Mouse (Mus musculus) liver, embryonic 14.5 days (tissue): Measurements from ENCODE around the gene Fam222b. TPM values are rescaled to one million over a fixed set of nuclear protein-coding genes. Genes with fewer than 3 reads are reported as not detected.

Source experiments
- ATAC-seq: fragments of 200-750 bp; cut with Nextera tagmentation; 2 replicates; pipeline ENCODE4 v1.8.0; 2017; ENCODE audit warnings: moderate number of reproducible peaks, mild to moderate bottlenecking, moderate library complexity; ENCODE audit not compliant: insufficient read depth
- DNase-seq, 3 experiments: peaks; one replicate each; pipeline ENCODE4 v3.0.0-alpha.2; 2012 to 2013; ENCODE audit warnings: low read depth in 3 of 3, low spot score in 3 of 3
- H3K27ac ChIP-seq: fragments of 300-500 bp; sonication (generic); 2 replicates; pipeline ENCODE4 v1.5.1; 2014; ENCODE audit warnings: moderate library complexity, mild to moderate bottlenecking, control low read depth, inconsistent platforms
- H3K27me3 ChIP-seq: fragments of 300-500 bp; sonication (generic); 2 replicates; pipeline ENCODE4 v1.6.1; 2014; ENCODE audit warnings: mild to moderate bottlenecking, low read length, moderate library complexity; ENCODE audit not compliant: control insufficient read depth, insufficient read depth
- H3K36me3 ChIP-seq: fragments of 300-500 bp; sonication (generic); replicated peaks from 2 replicates; pipeline ENCODE4 v1.6.1; 2014; ENCODE audit warnings: low read depth; ENCODE audit not compliant: control insufficient read depth, insufficient read depth
- H3K4me1 ChIP-seq, 2 experiments: fragments of 200-500 bp in 1 of 2; fragments of 300-500 bp in 1 of 2; sonication (generic) in 1 of 2; replicated peaks; 2 replicates each; pipeline ENCODE4 v1.6.1; 2012 to 2014; ENCODE audit warnings: antibody characterized with exemption in 1 of 2, inconsistent platforms in 1 of 2, low read length in 1 of 2; ENCODE audit not compliant: control insufficient read depth in 2 of 2, insufficient read depth in 2 of 2
- H3K4me2 ChIP-seq: fragments of 300-500 bp; sonication (generic); 2 replicates; pipeline ENCODE4 v1.6.1; 2014; ENCODE audit warnings: low read depth, mild to moderate bottlenecking, control low read depth, moderate library complexity
- H3K4me3 ChIP-seq, 2 experiments: fragments of 200-500 bp in 1 of 2; fragments of 300-500 bp in 1 of 2; sonication (generic) in 1 of 2; 2 replicates each; pipeline ENCODE4 v1.5.1; 2012 to 2014; ENCODE audit warnings: low read depth in 2 of 2, low read length in 2 of 2, mild to moderate bottlenecking in 2 of 2, control low read depth in 1 of 2, inconsistent platforms in 1 of 2, moderate library complexity in 1 of 2; ENCODE audit not compliant: insufficient read depth in 1 of 2
- H3K9ac ChIP-seq: fragments of 300-500 bp; sonication (generic); replicated peaks from 2 replicates; pipeline ENCODE4 v1.6.1; 2014; ENCODE audit warnings: mild to moderate bottlenecking, control low read depth, moderate library complexity
- H3K9me3 ChIP-seq: fragments of 300-500 bp; sonication (generic); 2 replicates; pipeline ENCODE4 v1.6.1; 2016; ENCODE audit warnings: low read length, mixed read lengths; ENCODE audit not compliant: control insufficient read depth
- CTCF ChIP-seq: IDR thresholded peaks from 2 replicates; pipeline ENCODE4 v1.5.1; 2016; ENCODE audit warnings: antibody characterized with exemption, low read depth, control low read depth
- EP300 ChIP-seq: IDR thresholded peaks from 2 replicates; pipeline ENCODE4 v1.6.1; 2016; ENCODE audit warnings: antibody characterized with exemption, low read depth
- WGBS: fragments of 180-500 bp; shearing (Covaris S2); extraction: QIAGEN DNeasy Blood & Tissue Kit; methylation state at CpG from one replicate; pipeline ENCODE4 v1.1.7; 2014; ENCODE audit not compliant: insufficient replicate concordance; 5-methylcytosine and 5-hydroxymethylcytosine counted together
- polyA plus RNA-seq, 2 experiments: library from polyadenylated mRNA; depleted of rRNA in 1 of 2; stranded (reverse) in 1 of 2; unstranded in 1 of 2; fragments of >200 nt; fragmentation: Nextera tagmentation in 1 of 2; extraction: Ambion mirVana in 1 of 2; gene quantifications; 2 replicates each; pipeline versions ENCODE4 v1.2.1 to v1.2.3; 2012 to 2014

The Fam222b gene
- polyA plus RNA-seq, 2 experiments = 2.5 to 3.8 TPM

DNA sequence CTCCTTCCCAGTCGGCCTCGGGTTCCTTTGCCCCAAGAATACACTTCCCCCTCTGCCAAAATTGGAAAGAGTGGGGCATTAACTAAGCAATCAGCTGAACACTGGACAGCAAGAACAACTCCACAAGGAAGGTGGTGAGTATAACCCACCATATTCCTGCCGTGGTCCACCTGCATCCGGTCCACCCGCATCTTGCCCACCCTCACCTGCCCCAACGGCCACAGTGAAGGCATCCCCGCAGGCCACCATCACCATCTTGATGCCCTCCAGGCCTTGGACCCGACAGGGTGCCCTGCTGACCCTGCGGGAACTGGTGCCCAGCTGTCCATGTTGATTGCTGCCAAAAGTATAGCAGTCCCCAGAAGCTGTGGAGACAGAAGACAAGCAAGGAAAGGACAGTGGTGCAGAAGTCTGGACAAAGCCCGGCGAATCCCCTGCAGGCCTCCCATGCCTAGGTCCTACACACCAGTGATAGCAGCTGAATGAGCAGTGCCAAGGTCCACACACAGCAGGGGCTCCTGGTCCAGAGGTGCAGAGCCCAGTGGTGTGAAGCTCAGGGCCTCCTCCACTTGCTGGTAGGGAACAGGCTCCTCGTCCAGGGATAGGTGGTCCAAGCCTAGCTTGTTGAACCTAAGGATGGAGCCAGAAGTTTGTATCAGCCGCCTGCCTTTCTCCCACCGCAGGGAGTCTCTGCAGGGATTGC lies 72.9 kb downstream of the Fam222b start:
- no peak for TF ChIP-seq CTCF
- no peak for TF ChIP-seq EP300
- Histone ChIP-seq H3K9me3 (no peaks in the 10 kb centered on the region), H3K9ac (no peak overlapping the region; the same call in 1 of the 2 replicates), H3K4me2 (peak overlapping the region; percentile 70), H3K4me3 (no peak overlapping the region), H3K27me3 (no peaks in the 10 kb centered on the region), H3K27ac (peak overlapping the region; percentile 71), H3K4me1 (peaks cover 45 to 48% of the 10 kb centered on the region in 2 experiments), H3K36me3 (no peaks in the 10 kb centered on the region)
- WGBS = 84% methylated on average over 14 of the region's 14 CpGs
- ATAC-seq (no peak), DNase-seq (no peak)

GRCm38 (mm10) chr11:78168541-78169468 lies 74.3 kb downstream of the Fam222b start:
- no peak for TF ChIP-seq CTCF
- TF ChIP-seq EP300 = peak; percentile 80
- no peaks in the 10 kb centered on the region for H3K9me3 ChIP-seq
- peaks cover 36 to 44% of the 10 kb centered on the region in 2 experiments for H3K4me1 ChIP-seq
- peak overlapping the region; percentile 71 for H3K27ac ChIP-seq
- no peaks in the 10 kb centered on the region for H3K36me3 ChIP-seq
- H3K4me3 ChIP-seq = peak overlapping the region; percentile 52 to 69
- peak in 2 of 3 experiments; percentile 66 to 70 for DNase-seq
- H3K4me2 ChIP-seq = peak overlapping the region; percentile 70
- 13% methylated on average over 19 of the region's 19 CpGs for WGBS
- no peaks in the 10 kb centered on the region for H3K27me3 ChIP-seq
- peak; percentile 65 for ATAC-seq
- H3K9ac ChIP-seq = peak overlapping the region; percentile 55

DNA sequence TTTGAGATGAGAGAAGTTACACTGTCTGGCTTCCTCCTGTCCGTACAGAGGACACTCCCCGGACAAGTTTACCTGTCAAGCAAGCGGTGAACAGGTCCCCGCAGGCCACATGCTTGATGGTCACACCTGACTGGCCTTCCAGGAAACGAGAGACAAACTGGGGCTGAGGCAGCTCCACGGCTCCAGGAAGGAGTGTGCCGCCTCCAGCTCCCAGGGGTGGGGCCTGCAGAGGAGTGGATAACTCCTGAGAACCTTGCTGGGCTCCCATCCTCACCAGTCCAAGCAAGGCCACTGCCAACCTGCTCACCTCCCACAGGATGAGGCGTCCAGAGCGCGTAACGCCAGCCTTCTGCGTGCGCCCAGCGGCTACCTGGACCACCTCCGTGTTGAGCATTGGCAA lies 75.8 kb downstream of the Fam222b start:
- H3K4me1 ChIP-seq = peaks cover 42 to 50% of the 10 kb centered on the region in 2 experiments
- WGBS = 84% methylated on average over 15 of the region's 15 CpGs
- peak overlapping the region; percentile 2; the same call in 1 of the 2 replicates for H3K27ac ChIP-seq
- ATAC-seq (no peak), DNase-seq (no peak)
- no peak overlapping the region for H3K4me3 ChIP-seq
- peak overlapping the region; percentile 3; the same call in 1 of the 2 replicates for H3K4me2 ChIP-seq
- no peak overlapping the region for H3K9ac ChIP-seq
- no peaks in the 10 kb centered on the region for H3K36me3 ChIP-seq
- H3K27me3 ChIP-seq = no peaks in the 10 kb centered on the region
- H3K9me3 ChIP-seq = no peaks in the 10 kb centered on the region
- TF ChIP-seq EP300 (no peak), CTCF (no peak)

- ATAC-seq (no peak), DNase-seq (no peak)
- Histone ChIP-seq H3K4me2 (no peak overlapping the region), H3K4me1 (peaks cover 40 to 44% of the 10 kb centered on the region in 2 experiments), H3K27me3 (no peaks in the 10 kb centered on the region), H3K9ac (no peak overlapping the region), H3K36me3 (no peaks in the 10 kb centered on the region), H3K9me3 (no peaks in the 10 kb centered on the region), H3K4me3 (no peak overlapping the region), H3K27ac (no peak overlapping the region)
- TF ChIP-seq EP300 (no peak), CTCF (peak; percentile 47)
- 67% methylated on average over 4 of the region's 4 CpGs for WGBS
Measured at GRCm38 (mm10) chr11:78171328-78171727, 76.9 kb downstream of the Fam222b start.
